Mouse (Mus musculus): ENCODE data around the gene Prpf19. TPM values are rescaled to one million over a fixed set of nuclear protein-coding genes. Genes with fewer than 3 reads are reported as not detected.

Gene Prpf19
- polyA plus RNA-seq, 1 experiment from 2014 or later: 37.7 TPM

GRCm38 (mm10) chr19:10940801-10941457, 45.9 kb downstream of the Prpf19 start:
- no peak overlapping the region for H3K27ac ChIP-seq (ENCODE audit: low read length)
- peaks cover 2% of the 10 kb centered on the region; the same call in 1 of the 2 replicates for H3K27me3 ChIP-seq (ENCODE audit: control insufficient read depth, insufficient read depth, low read length)
- peaks cover 11% of the 10 kb centered on the region for H3K4me1 ChIP-seq (ENCODE audit: control insufficient read depth, insufficient read depth, low read length)
- 8% methylated on average over 40 of the region's 40 CpGs for WGBS
- H3K4me2 ChIP-seq (ENCODE audit: low read depth, low read length): peak overlapping the region; percentile 79
- peak overlapping the region; percentile 68 for H3K9ac ChIP-seq (ENCODE audit: low read length)
- H3K4me3 ChIP-seq (ENCODE audit: low read length): peak overlapping the region; percentile 36
- peaks cover 2% of the 10 kb centered on the region; the same call in 1 of the 2 replicates for H3K9me3 ChIP-seq (replicated peaks; ENCODE audit: control insufficient read depth, low read length)
- peaks cover 26% of the 10 kb centered on the region for H3K36me3 ChIP-seq (ENCODE audit: control insufficient read depth, insufficient read depth)
- ATAC-seq (replicated peaks; ENCODE audit: extremely low read depth, insufficient read depth, low FRiP score): peak; percentile 54

GRCm38 (mm10) chr19:10943955-10944354, 48.9 kb downstream of the Prpf19 start:
- Histone ChIP-seq H3K4me2 (ENCODE audit: low read depth, low read length) (no peak overlapping the region), H3K4me3 (ENCODE audit: low read length) (no peak overlapping the region), H3K4me1 (ENCODE audit: control insufficient read depth, insufficient read depth, low read length) (peaks cover 30% of the 10 kb centered on the region), H3K9ac (ENCODE audit: low read length) (no peak overlapping the region), H3K9me3 (replicated peaks; ENCODE audit: control insufficient read depth, low read length) (no peaks in the 10 kb centered on the region), H3K27me3 (ENCODE audit: control insufficient read depth, insufficient read depth, low read length) (peaks cover 2% of the 10 kb centered on the region; the same call in 1 of the 2 replicates), H3K27ac (ENCODE audit: low read length) (no peak overlapping the region), H3K36me3 (ENCODE audit: control insufficient read depth, insufficient read depth) (peaks cover 26% of the 10 kb centered on the region)
- no peak for ATAC-seq (replicated peaks; ENCODE audit: extremely low read depth, insufficient read depth, low FRiP score)
- WGBS: 92% methylated on average over 3 of the region's 3 CpGs

- WGBS: 67% methylated on average over 3 of the region's 3 CpGs
- Histone ChIP-seq H3K4me2 (ENCODE audit: low read depth, low read length) (0 out of 2 replicates have a peak overlapping the region, but pooled peaks have one; percentile 4), H3K9ac (ENCODE audit: low read length) (no peak overlapping the region), H3K27me3 (ENCODE audit: control insufficient read depth, insufficient read depth, low read length) (no peaks in the 10 kb centered on the region), H3K9me3 (replicated peaks; ENCODE audit: control insufficient read depth, low read length) (no peaks in the 10 kb centered on the region), H3K27ac (ENCODE audit: low read length) (no peak overlapping the region), H3K4me3 (ENCODE audit: low read length) (no peak overlapping the region), H3K4me1 (ENCODE audit: control insufficient read depth, insufficient read depth, low read length) (peaks cover 25% of the 10 kb centered on the region), H3K36me3 (ENCODE audit: control insufficient read depth, insufficient read depth) (peaks cover 26% of the 10 kb centered on the region)
- ATAC-seq (replicated peaks; ENCODE audit: extremely low read depth, insufficient read depth, low FRiP score): no peak
These were observed 51.5 kb downstream of the Prpf19 start for GRCm38 (mm10) chr19:10946506-10946905.

- no peaks in the 10 kb centered on the region for H3K9me3 ChIP-seq (replicated peaks; ENCODE audit: control insufficient read depth, low read length)
- H3K4me3 ChIP-seq (ENCODE audit: low read length): peak overlapping the region; percentile 80
- H3K9ac ChIP-seq (ENCODE audit: low read length): peak overlapping the region; percentile 84; the same call in 1 of the 2 replicates
- H3K36me3 ChIP-seq (ENCODE audit: control insufficient read depth, insufficient read depth): peaks cover 23% of the 10 kb centered on the region
- ATAC-seq (replicated peaks; ENCODE audit: extremely low read depth, insufficient read depth, low FRiP score): no peak
- H3K4me2 ChIP-seq (ENCODE audit: low read depth, low read length): peak overlapping the region; percentile 98
- H3K27me3 ChIP-seq (ENCODE audit: control insufficient read depth, insufficient read depth, low read length): no peaks in the 10 kb centered on the region
- no peak overlapping the region for H3K27ac ChIP-seq (ENCODE audit: low read length)
- WGBS: 81% methylated on average over 5 of the region's 5 CpGs
- peaks cover 32% of the 10 kb centered on the region for H3K4me1 ChIP-seq (ENCODE audit: control insufficient read depth, insufficient read depth, low read length)
These were observed 52.2 kb downstream of the Prpf19 start for GRCm38 (mm10) chr19:10947219-10947618.

- Histone ChIP-seq H3K9me3 (replicated peaks; ENCODE audit: control insufficient read depth, low read length) (no peaks in the 10 kb centered on the region), H3K27ac (ENCODE audit: low read length) (no peak overlapping the region), H3K4me2 (ENCODE audit: low read depth, low read length) (peak overlapping the region; percentile 98), H3K4me3 (ENCODE audit: low read length) (peak overlapping the region; percentile 80), H3K9ac (ENCODE audit: low read length) (peak overlapping the region; percentile 84), H3K36me3 (ENCODE audit: control insufficient read depth, insufficient read depth) (peaks cover 12% of the 10 kb centered on the region), H3K27me3 (ENCODE audit: control insufficient read depth, insufficient read depth, low read length) (no peaks in the 10 kb centered on the region), H3K4me1 (ENCODE audit: control insufficient read depth, insufficient read depth, low read length) (peaks cover 39% of the 10 kb centered on the region)
- under 1% methylated on average over 20 of the region's 20 CpGs for WGBS
- no peak for ATAC-seq (replicated peaks; ENCODE audit: extremely low read depth, insufficient read depth, low FRiP score)
These were observed 53.4 kb downstream of the Prpf19 start for GRCm38 (mm10) chr19:10948416-10948815.

- H3K36me3 ChIP-seq (ENCODE audit: control insufficient read depth, insufficient read depth): peaks cover 8% of the 10 kb centered on the region
- H3K9ac ChIP-seq (ENCODE audit: low read length): peak within 1 kb of the TSS; percentile 84
- H3K27ac ChIP-seq (ENCODE audit: low read length): peak within 1 kb of the TSS; percentile 63; the same call in 1 of the 2 replicates
- no peaks in the 10 kb centered on the region for H3K9me3 ChIP-seq (replicated peaks; ENCODE audit: control insufficient read depth, low read length)
- H3K27me3 ChIP-seq (ENCODE audit: control insufficient read depth, insufficient read depth, low read length): no peaks in the 10 kb centered on the region
- peak within 1 kb of the TSS; percentile 80 for H3K4me3 ChIP-seq (ENCODE audit: low read length)
- WGBS: under 1% methylated on average over 30 of the region's 30 CpGs
- H3K4me1 ChIP-seq (ENCODE audit: control insufficient read depth, insufficient read depth, low read length): peaks cover 39% of the 10 kb centered on the region
- peak; percentile 95 for ATAC-seq (replicated peaks; ENCODE audit: extremely low read depth, insufficient read depth, low FRiP score)
- H3K4me2 ChIP-seq (ENCODE audit: low read depth, low read length): peak within 1 kb of the TSS; percentile 98
These were observed 54.1 kb downstream of the Prpf19 start, which contains the start of gene Ccdc86 for GRCm38 (mm10) chr19:10949112-10949511. Ccdc86 (minus strand) TSS chr19:10949266.

- Histone ChIP-seq H3K4me3 (ENCODE audit: low read length) (peak overlapping the region; percentile 80), H3K27ac (ENCODE audit: low read length) (peak overlapping the region; percentile 63; the same call in 1 of the 2 replicates), H3K27me3 (ENCODE audit: control insufficient read depth, insufficient read depth, low read length) (no peaks in the 10 kb centered on the region), H3K36me3 (ENCODE audit: control insufficient read depth, insufficient read depth) (peaks cover 6% of the 10 kb centered on the region), H3K4me1 (ENCODE audit: control insufficient read depth, insufficient read depth, low read length) (peaks cover 39% of the 10 kb centered on the region), H3K4me2 (ENCODE audit: low read depth, low read length) (peak overlapping the region; percentile 65), H3K9me3 (replicated peaks; ENCODE audit: control insufficient read depth, low read length) (no peaks in the 10 kb centered on the region), H3K9ac (ENCODE audit: low read length) (peak overlapping the region; percentile 59)
- ATAC-seq (replicated peaks; ENCODE audit: extremely low read depth, insufficient read depth, low FRiP score): no peak
- 39% methylated on average over 9 of the region's 9 CpGs for WGBS
These were observed 54.5 kb downstream of the Prpf19 start for GRCm38 (mm10) chr19:10949558-10949957.

- 35% methylated on average over 11 of the region's 11 CpGs for WGBS
- Histone ChIP-seq H3K36me3 (ENCODE audit: control insufficient read depth, insufficient read depth) (no peaks in the 10 kb centered on the region), H3K27ac (ENCODE audit: low read length) (peak overlapping the region; percentile 70), H3K4me1 (ENCODE audit: control insufficient read depth, insufficient read depth, low read length) (peaks cover 32% of the 10 kb centered on the region), H3K4me2 (ENCODE audit: low read depth, low read length) (peak overlapping the region; percentile 14; the same call in 1 of the 2 replicates), H3K9ac (ENCODE audit: low read length) (peak overlapping the region; percentile 13; the same call in 1 of the 2 replicates), H3K4me3 (ENCODE audit: low read length) (no peak overlapping the region), H3K27me3 (ENCODE audit: control insufficient read depth, insufficient read depth, low read length) (no peaks in the 10 kb centered on the region), H3K9me3 (replicated peaks; ENCODE audit: control insufficient read depth, low read length) (no peaks in the 10 kb centered on the region)
- peak; percentile 59 for ATAC-seq (replicated peaks; ENCODE audit: extremely low read depth, insufficient read depth, low FRiP score)
These were observed 57.2 kb downstream of the Prpf19 start for GRCm38 (mm10) chr19:10952021-10952939.
